Mouse (Mus musculus) c-Kit-positive CD71-positive TER-119-positive erythroid progenitor cells, embryonic 14.5 days (primary cell): ENCODE measurements around the gene Cdh23.

Experiments
- DNase-seq: peaks from one replicate; pipeline ENCODE4 v3.0.0-alpha.2; 2013; ENCODE audit warnings: low spot score

The Cdh23 gene

GRCm38 (mm10) chr10:60474549-60474948 is 221.7 kb downstream of the Cdh23 start:
- DNase-seq, result no peak

GRCm38 (mm10) chr10:60473782-60474322 is 222.4 kb downstream of the Cdh23 start:
- no peak for DNase-seq

GRCm38 (mm10) chr10:60467752-60468151 is 228.5 kb downstream of the Cdh23 start:
- no peak for DNase-seq

GRCm38 (mm10) chr10:60463953-60464647 is 232.2 kb downstream of the Cdh23 start:
- DNase-seq, result no peak

GRCm38 (mm10) chr10:60456662-60457397 is 239.5 kb downstream of the Cdh23 start:
- DNase-seq, result no peak

DNA sequence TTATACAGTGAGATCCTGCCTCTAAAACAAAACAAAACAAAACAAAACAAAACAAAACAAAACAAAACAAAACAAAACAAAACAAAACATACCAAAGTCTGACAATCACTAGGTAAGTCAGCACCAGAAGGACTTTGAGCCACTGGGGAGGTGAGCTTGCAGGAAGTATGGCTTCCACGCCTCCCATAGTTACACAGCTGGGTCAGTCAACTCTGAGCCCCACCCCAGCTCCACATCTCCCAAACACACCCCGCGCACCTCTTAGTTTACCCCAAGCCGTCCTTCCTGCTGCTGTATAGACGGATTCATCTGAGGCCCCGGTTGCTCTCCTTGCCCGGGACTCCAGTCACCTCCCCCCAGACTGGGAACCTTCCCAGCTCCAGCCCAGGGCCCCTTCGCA is 241.1 kb downstream of the Cdh23 start:
- no peak for DNase-seq

DNA sequence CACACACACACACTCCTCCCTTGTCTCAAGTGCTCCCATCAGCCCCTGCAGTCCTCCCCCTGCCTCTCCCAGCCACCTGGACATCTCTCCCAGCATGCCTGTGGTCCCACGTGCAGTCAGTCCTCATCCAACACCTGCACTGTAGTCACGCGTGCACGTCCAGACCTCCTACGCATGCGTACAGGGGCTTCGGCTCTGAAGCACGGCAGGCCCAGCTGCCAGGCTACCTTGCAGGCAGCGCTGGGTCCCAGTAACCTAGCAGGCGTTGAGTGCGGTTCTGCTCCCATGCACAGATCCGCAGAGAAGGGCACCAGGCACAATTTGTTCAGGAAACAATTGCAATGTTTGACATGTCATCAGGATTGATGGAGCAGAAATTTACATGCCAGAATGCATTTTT is 249.1 kb downstream of the Cdh23 start:
- no peak for DNase-seq

GRCm38 (mm10) chr10:60445031-60445593 is 251.2 kb downstream of the Cdh23 start:
- DNase-seq, result no peak

DNA sequence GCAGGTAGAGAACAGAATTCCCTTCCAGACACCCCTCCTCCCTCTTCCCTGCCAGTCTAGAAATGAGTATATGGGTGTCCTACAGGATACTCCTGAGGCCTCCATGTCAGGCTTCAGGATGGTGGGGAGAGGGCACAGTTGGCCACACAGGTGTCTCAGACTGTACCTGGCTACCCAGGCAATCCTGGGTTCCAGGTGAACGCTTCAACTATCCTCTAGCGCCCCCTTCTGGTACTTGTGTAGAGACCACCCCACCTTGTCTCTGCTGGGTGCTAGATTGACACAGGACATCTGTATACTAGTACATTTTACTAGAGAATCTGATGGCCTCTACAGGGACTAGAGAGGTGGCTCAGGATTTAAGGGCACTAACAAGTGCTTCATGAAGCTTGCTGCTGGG is 253.2 kb downstream of the Cdh23 start:
- peak; percentile 10 for DNase-seq

GRCm38 (mm10) chr10:60442321-60442720 is 254.0 kb downstream of the Cdh23 start:
- no peak for DNase-seq

DNA sequence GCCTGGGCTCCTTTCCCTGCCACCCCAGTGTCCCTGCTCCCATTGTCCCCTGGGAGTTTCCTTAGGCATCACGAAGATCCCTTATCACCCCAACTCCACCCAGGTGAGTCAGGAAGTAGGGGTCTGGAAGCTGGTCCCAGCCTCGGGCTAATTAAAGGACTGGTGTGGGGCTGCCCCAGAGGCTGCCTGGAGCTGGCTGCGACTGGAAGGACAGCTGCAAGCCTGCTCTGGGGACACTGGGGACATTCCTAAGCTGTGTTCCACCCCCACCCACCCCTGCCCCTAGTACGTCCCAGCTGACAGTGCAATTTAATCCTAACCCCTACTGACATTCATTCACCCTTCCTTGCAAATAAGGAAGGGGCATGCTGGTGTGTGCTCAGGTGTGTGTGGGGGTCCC is 263.6 kb downstream of the Cdh23 start:
- no peak for DNase-seq

DNA sequence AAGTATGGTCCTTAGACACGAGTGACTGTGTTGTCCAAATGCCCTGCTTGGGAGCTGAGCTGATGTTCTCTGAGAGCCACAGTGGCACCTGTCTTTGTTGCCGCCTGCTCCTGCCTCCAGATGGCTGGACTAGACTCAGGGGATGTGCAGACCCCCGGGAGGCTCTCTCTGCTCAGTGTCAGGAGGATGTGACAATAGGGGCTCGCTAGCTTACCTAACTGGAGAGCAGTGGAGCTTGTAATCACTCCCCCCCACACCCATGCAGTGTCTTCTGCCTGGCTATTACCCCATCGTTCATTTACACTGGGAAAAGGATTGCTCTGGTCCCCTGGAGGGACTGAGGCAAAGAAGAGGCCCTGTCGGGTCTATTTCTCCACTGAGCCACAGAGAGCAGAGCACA is 265.7 kb downstream of the Cdh23 start:
- no peak for DNase-seq

DNA sequence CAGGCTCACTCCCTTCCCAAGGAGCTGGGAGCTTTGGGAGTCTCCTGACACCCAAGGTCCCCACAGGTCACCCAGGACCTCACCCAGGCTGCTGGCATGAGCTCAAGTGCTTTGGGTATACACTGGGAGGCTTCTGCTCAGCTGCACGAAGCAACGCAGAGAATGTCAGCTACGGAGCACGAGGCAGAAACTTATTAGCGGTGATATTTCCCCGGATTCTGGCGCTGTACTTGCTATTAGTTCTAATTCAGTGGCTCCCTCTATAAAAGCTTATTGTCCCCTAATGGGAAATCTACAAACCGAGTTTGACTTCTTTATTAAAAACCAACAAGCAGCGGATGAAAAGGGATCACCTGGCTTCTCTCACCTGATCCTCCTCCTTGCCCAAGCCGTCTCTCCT is 266.3 kb downstream of the Cdh23 start:
- no peak for DNase-seq

DNA sequence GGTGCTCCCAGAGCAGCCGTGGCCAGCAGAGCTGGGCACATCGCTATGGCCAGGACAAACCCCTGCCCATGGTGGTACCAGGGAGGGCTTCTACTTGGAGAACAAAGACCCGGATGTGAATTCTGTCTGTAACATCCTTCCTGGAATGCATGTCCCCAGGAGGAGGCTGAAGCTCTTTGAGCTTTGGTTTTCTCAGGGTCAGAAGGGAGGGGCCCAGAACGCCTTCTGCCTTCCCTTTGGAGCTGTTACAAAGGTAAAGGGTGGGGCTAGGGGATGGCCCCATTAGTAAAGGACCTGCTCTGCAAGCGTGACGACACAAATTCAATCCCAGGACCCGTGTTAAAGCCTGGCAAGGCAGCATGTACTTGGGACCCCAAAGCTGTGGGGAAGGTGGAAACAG is 273.5 kb downstream of the Cdh23 start:
- DNase-seq, result no peak

GRCm38 (mm10) chr10:60419624-60420023 is 276.7 kb downstream of the Cdh23 start:
- peak; percentile 15 for DNase-seq

DNA sequence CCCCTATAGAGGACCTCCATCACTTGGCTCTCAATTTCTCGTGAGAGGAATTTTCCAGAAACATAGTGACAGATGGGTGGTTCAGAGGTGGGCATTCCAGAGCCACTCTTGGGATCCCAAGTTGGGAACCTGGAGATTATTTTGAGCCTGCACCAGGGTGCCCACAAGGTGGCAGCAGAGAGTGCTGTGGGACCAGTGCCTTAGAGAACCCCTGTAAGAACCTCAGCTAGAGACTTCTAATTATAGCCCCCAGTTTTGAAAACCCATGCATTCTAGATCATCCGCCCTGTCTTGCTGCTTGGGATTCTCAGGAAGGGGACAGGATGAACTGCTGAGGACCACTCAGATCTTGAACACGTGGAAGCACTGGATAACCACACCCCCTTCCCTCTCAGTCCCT is 278.2 kb downstream of the Cdh23 start:
- DNase-seq, result peak; percentile 32

GRCm38 (mm10) chr10:60417041-60417440 is 279.2 kb downstream of the Cdh23 start:
- no peak for DNase-seq

DNA sequence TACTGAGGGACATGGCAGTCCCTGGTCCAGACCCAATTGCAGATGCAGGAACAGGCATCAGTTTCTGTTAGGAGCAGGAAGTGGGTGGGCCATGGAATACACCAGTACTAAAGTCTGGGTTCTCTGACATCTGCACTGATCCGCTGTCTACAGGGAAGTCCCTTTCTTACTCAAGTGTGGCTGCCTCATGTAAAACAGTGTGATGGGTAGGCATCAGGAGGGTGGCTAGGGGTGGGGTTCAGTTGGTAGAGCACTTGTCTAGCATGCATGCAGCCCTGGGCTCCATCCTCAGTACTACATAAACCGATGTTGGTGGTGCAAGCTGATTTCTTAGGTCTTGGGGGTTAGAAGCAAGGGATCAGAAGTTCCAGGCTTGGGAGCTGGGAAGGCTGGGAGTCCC is 282.5 kb downstream of the Cdh23 start:
- DNase-seq, result no peak

GRCm38 (mm10) chr10:60411794-60412193 is 284.5 kb downstream of the Cdh23 start:
- DNase-seq, result no peak

GRCm38 (mm10) chr10:60407831-60408230 is 288.5 kb downstream of the Cdh23 start:
- DNase-seq, result peak; percentile 43

DNA sequence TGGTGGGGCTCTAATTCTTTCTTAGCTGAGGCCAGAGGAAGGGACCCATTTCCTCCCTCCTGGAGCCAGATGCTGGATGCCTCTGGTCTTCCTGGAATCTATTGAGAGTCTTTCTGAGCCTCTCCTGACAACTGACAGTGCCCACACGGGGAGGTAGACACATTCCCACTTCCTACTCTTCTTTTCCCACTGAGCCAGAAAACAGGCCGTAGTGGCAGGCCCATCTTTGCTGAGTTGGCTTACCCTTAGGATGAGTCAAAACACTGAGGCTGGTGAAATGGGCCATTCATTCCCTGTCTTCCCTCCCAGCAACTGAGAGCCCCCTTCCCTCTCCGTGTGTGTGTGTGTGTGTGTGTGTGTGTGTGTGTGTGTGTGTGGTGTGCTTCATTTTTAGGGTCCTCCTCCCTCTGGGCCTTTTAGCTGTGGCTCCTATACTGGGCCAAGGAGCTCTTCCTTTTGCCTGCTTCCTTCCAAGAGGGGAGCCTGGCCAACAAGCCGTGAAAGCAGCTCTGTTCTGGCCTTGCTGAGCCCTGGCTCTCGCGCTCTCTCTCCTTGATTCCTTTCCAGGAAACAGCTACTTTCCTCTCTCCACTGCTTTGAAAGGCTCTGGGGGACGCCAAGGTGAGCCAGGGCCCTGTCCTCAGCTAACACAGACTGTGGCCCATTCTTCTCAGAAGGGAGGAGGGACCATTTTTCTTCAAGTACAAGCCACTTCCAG is 290.7 kb downstream of the Cdh23 start:
- DNase-seq, result no peak

GRCm38 (mm10) chr10:60400507-60401295 is 295.6 kb downstream of the Cdh23 start:
- DNase-seq, result no peak
